Mouse (Mus musculus) intestine, embryonic 14.5 days (tissue): ENCODE data around the gene Pklr. TPM values are rescaled to one million over a fixed set of nuclear protein-coding genes. Genes with fewer than 3 reads are reported as not detected.
"Not testable (repeated sequence)": the region's sequence is repeated elsewhere in the genome, so short reads cannot be mapped to it uniquely, and the experiment has no call there.

Source experiments
- ATAC-seq: fragments of 200-750 bp; cut with Nextera tagmentation; replicated peaks from 2 replicates; pipeline ENCODE4 v1.8.0; 2017; ENCODE audit warnings: low read depth, moderate number of reproducible peaks, moderate TSS enrichment, moderate library complexity; ENCODE audit not compliant: low FRiP score, low TSS enrichment
- DNase-seq: peaks from one replicate; pipeline ENCODE4 v3.0.0-alpha.2; 2018; ENCODE audit warnings: low spot score
- H3K27ac ChIP-seq: fragments of 300-500 bp; sonication (generic); 2 replicates; pipeline ENCODE4 v1.5.1; 2014; ENCODE audit warnings: low read depth, mild to moderate bottlenecking, control low read depth
- H3K27me3 ChIP-seq: fragments of 300-500 bp; sonication (generic); replicated peaks from 2 replicates; pipeline ENCODE4 v1.6.1; 2014; ENCODE audit warnings: low read length, control low read depth; ENCODE audit not compliant: control insufficient read depth, insufficient read depth
- H3K36me3 ChIP-seq: fragments of 300-500 bp; sonication (generic); 2 replicates; pipeline ENCODE4 v1.6.1; 2014; ENCODE audit warnings: low read length, control low read depth; ENCODE audit not compliant: control insufficient read depth, insufficient read depth
- H3K4me1 ChIP-seq: fragments of 300-500 bp; sonication (generic); replicated peaks from 2 replicates; pipeline ENCODE4 v1.6.1; 2014; ENCODE audit warnings: low read length, control low read depth, mixed read lengths; ENCODE audit not compliant: control insufficient read depth, insufficient read depth
- H3K4me2 ChIP-seq: fragments of 300-500 bp; sonication (generic); 2 replicates; pipeline ENCODE4 v1.6.1; 2014; ENCODE audit warnings: low read length
- H3K4me3 ChIP-seq: fragments of 300-500 bp; sonication (generic); 2 replicates; pipeline ENCODE4 v1.5.1; 2014; ENCODE audit warnings: low read depth, low read length, control low read depth, mixed read lengths
- H3K9ac ChIP-seq: fragments of 300-500 bp; sonication (generic); 2 replicates; pipeline ENCODE4 v1.6.1; 2014; ENCODE audit warnings: mild to moderate bottlenecking, low read length
- H3K9me3 ChIP-seq: fragments of 300-500 bp; sonication (generic); 2 replicates; pipeline ENCODE4 v1.6.1; 2016; ENCODE audit warnings: low read length, control low read depth; ENCODE audit not compliant: control insufficient read depth
- WGBS: fragments of 180-500 bp; shearing (Covaris S2); extraction: QIAGEN DNeasy Blood & Tissue Kit; methylation state at CpG from one replicate; pipeline ENCODE4 v1.1.7; 2014; 5-methylcytosine and 5-hydroxymethylcytosine counted together
- polyA plus RNA-seq: library from polyadenylated mRNA; unstranded; fragments of >200 nt; fragmentation: Nextera tagmentation; extraction: Ambion mirVana; gene quantifications from 2 replicates; pipeline ENCODE4 v1.2.1, GENCODE M21; 2014

The Pklr gene
- polyA plus RNA-seq, 1 experiment from 2014 or later: 13.3 TPM

GRCm38 (mm10) chr3:89148567-89148966 lies 12.6 kb downstream of the Pklr start:
- 0 out of 2 replicates have a peak, but pooled peaks cover 15% of the 10 kb centered on the region for H3K27me3 ChIP-seq
- ATAC-seq (no peak), DNase-seq (no peak)
- H3K4me1 ChIP-seq: no peaks in the 10 kb centered on the region
- WGBS: 68% methylated on average over 14 of the region's 14 CpGs
- no peak overlapping the region for H3K9ac ChIP-seq
- no peaks in the 10 kb centered on the region for H3K36me3 ChIP-seq
- no peaks in the 10 kb centered on the region for H3K9me3 ChIP-seq
- H3K4me3 ChIP-seq: no peak overlapping the region
- H3K27ac ChIP-seq: no peak overlapping the region
- no peak overlapping the region for H3K4me2 ChIP-seq

- no peaks in the 10 kb centered on the region for H3K36me3 ChIP-seq
- H3K4me3 ChIP-seq: no peak overlapping the region
- WGBS: 50% methylated on average over 17 of the region's 17 CpGs
- H3K9ac ChIP-seq: no peak overlapping the region
- no peak overlapping the region for H3K27ac ChIP-seq
- DNase-seq: no peak
- no peak for ATAC-seq
- 0 out of 2 replicates have a peak, but pooled peaks cover 12% of the 10 kb centered on the region for H3K27me3 ChIP-seq
- no peak overlapping the region for H3K4me2 ChIP-seq
- no peaks in the 10 kb centered on the region for H3K9me3 ChIP-seq
- H3K4me1 ChIP-seq: no peaks in the 10 kb centered on the region
Measured at GRCm38 (mm10) chr3:89152084-89152835, 16.3 kb downstream of the Pklr start.

- H3K9me3 ChIP-seq: no peaks in the 10 kb centered on the region
- no peak overlapping the region for H3K9ac ChIP-seq
- H3K27me3 ChIP-seq: peaks cover 4% of the 10 kb centered on the region; the same call in 1 of the 2 replicates
- WGBS: 86% methylated on average over 8 of the region's 8 CpGs
- DNase-seq: no peak
- H3K27ac ChIP-seq: no peak overlapping the region
- no peak overlapping the region for H3K4me3 ChIP-seq
- H3K36me3 ChIP-seq: no peaks in the 10 kb centered on the region
- ATAC-seq: no peak
- H3K4me1 ChIP-seq: peaks cover 4% of the 10 kb centered on the region; the same call in 1 of the 2 replicates
- no peak overlapping the region for H3K4me2 ChIP-seq
Measured at GRCm38 (mm10) chr3:89156951-89157350, 21.0 kb downstream of the Pklr start.

- Histone ChIP-seq H3K36me3 (no peaks in the 10 kb centered on the region), H3K9me3 (no peaks in the 10 kb centered on the region), H3K4me2 (peak overlapping the region; percentile 98; the same call in 1 of the 2 replicates), H3K9ac (no peak overlapping the region), H3K4me1 (peaks cover 4% of the 10 kb centered on the region), H3K27me3 (no peaks in the 10 kb centered on the region; the same call in 1 of the 2 replicates), H3K27ac (no peak overlapping the region), H3K4me3 (no peak overlapping the region)
- DNase-seq (no peak), ATAC-seq (no peak)
- 18% methylated on average over 7 of the region's 7 CpGs for WGBS
Measured at GRCm38 (mm10) chr3:89158651-89159050, 22.7 kb downstream of the Pklr start.

- no peak overlapping the region for H3K27ac ChIP-seq
- ATAC-seq (peak; percentile 28; the same call in 1 of the 2 replicates), DNase-seq (peak; percentile 91)
- WGBS: 3% methylated on average over 13 of the region's 13 CpGs
- peak overlapping the region; percentile 98 for H3K4me2 ChIP-seq
- peak overlapping the region; percentile 43; the same call in 1 of the 2 replicates for H3K9ac ChIP-seq
- no peaks in the 10 kb centered on the region for H3K36me3 ChIP-seq
- H3K4me1 ChIP-seq: peaks cover 9% of the 10 kb centered on the region
- H3K9me3 ChIP-seq: no peaks in the 10 kb centered on the region
- H3K4me3 ChIP-seq: peak overlapping the region; percentile 57
- no peaks in the 10 kb centered on the region; the same call in 1 of the 2 replicates for H3K27me3 ChIP-seq
Measured at GRCm38 (mm10) chr3:89159211-89159610, 23.3 kb downstream of the Pklr start.

- H3K4me3 ChIP-seq: peak within 1 kb of the TSS; percentile 57
- under 1% methylated on average over 34 of the region's 66 CpGs for WGBS
- no peaks in the 10 kb centered on the region; the same call in 1 of the 2 replicates for H3K27me3 ChIP-seq
- H3K27ac ChIP-seq: no peak within 1 kb of the TSS
- H3K36me3 ChIP-seq: no peaks in the 10 kb centered on the region
- H3K4me1 ChIP-seq: peaks cover 9% of the 10 kb centered on the region
- ATAC-seq (peak; percentile 67), DNase-seq (peak; percentile 81)
- H3K9me3 ChIP-seq: no peaks in the 10 kb centered on the region
- peak within 1 kb of the TSS; percentile 98 for H3K4me2 ChIP-seq
- H3K9ac ChIP-seq: peak within 1 kb of the TSS; percentile 43; the same call in 1 of the 2 replicates
Measured at GRCm38 (mm10) chr3:89159616-89160344, 23.8 kb downstream of the Pklr start, which contains the start of gene Hcn3. Hcn3 (minus strand) TSS chr3:89160196.

GRCm38 (mm10) chr3:89161207-89161606 lies 25.3 kb downstream of the Pklr start:
- not testable (repeated sequence) for H3K9ac ChIP-seq, H3K27me3 ChIP-seq, H3K4me3 ChIP-seq, H3K36me3 ChIP-seq, H3K4me2 ChIP-seq, DNase-seq, H3K27ac ChIP-seq, H3K9me3 ChIP-seq, ATAC-seq
- peaks cover 17% of the 10 kb centered on the region for H3K4me1 ChIP-seq

- ATAC-seq (no peak), DNase-seq (no peak)
- WGBS: 74% methylated on average over 4 of the region's 4 CpGs
- H3K4me3 ChIP-seq: no peak overlapping the region
- H3K9ac ChIP-seq: no peak overlapping the region
- H3K27ac ChIP-seq: no peak overlapping the region
- H3K36me3 ChIP-seq: 0 out of 2 replicates have a peak, but pooled peaks cover 1% of the 10 kb centered on the region
- H3K9me3 ChIP-seq: no peaks in the 10 kb centered on the region
- no peak overlapping the region for H3K4me2 ChIP-seq
- H3K27me3 ChIP-seq: no peaks in the 10 kb centered on the region; the same call in 1 of the 2 replicates
- H3K4me1 ChIP-seq: peaks cover 20% of the 10 kb centered on the region
Measured at GRCm38 (mm10) chr3:89161786-89162185, 25.8 kb downstream of the Pklr start.
